Mouse (Mus musculus) MEL-GATA-1-ER (cell line): ENCODE data around the gene Lilrb4a.
A peak's percentile ranks its signal among the peaks of the same experiment; 100 is the strongest.
"Not testable (repeated sequence)": the region's sequence is repeated elsewhere in the genome, so short reads cannot be mapped to it uniquely, and the experiment has no call there.

Source experiments
- DNase-seq: peaks from one replicate; pipeline ENCODE4 v3.0.0-alpha.2; 2012; ENCODE audit warnings: low read depth; ENCODE audit errors: extremely low read depth

Lilrb4a gene

DNA sequence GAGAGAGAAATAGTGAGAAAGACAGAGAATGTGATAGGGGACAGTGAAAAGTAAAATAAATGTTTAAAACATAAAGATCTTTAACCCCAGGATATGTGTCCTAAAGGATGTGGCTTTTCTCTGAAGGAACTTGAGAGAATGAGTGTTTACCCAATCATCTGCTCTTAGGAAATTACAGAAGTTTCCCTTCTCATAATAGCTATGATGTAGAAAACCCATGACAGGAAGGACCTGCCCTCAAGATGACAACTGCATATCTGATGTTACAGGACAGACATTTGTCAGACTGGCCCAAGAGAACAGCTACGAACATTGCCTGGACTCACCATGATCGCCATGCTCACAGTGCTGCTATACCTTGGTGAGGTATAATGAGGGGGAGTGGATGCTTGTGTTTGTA lies at the start of gene Lilrb4a:
TSS of gene Lilrb4a (plus strand) at position 266 of the 400 bp plus-strand sequence.
- DNase-seq: not testable (repeated sequence)

DNA sequence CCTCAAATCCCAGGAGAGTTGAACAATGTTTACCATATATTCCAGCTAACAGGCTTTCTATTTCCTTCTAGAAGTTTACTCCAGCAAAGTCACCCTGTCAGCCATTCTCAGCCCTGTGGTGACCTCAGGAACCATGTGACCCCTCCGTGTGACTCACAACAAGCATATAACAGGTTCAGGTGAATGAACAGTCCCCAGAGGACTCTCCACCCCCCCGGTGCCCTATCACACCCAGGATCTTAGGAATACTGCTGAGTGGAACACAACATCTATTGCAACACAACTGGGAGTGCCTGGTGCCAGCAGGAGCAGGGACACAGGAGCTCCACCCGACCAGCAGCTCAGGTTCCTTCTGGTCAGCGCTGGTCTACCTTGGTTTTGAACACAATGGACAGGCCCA lies 39.1 kb upstream of the Lilrb4a start:
- no peak for DNase-seq

- DNase-seq: peak; percentile 94
Observed at GRCm38 (mm10) chr10:51453616-51454298, 37.0 kb upstream of the Lilrb4a start.

GRCm38 (mm10) chr10:51454365-51454764 lies 36.4 kb upstream of the Lilrb4a start:
- no peak for DNase-seq

DNA sequence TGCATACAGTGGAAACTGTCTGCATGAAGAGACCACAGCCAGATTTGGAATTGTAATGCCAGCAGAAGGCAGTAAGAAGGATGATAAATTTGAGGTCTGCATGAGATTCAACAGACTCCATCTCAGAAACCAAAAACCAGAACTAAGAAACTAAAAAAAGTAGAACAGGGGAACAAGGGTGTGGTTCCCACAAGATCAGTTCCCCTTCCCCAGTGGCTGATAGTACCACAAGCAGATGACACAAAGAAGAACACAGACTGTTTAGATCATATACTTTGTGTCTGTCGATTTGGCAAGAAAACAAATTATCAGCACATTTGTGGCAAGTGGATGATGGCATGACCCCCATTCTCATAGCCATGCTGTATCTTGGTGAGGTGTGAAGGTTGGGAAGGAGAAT lies 35.0 kb upstream of the Lilrb4a start:
- DNase-seq: peak; percentile 82

GRCm38 (mm10) chr10:51456369-51456768 lies 34.4 kb upstream of the Lilrb4a start:
- no peak for DNase-seq

DNA sequence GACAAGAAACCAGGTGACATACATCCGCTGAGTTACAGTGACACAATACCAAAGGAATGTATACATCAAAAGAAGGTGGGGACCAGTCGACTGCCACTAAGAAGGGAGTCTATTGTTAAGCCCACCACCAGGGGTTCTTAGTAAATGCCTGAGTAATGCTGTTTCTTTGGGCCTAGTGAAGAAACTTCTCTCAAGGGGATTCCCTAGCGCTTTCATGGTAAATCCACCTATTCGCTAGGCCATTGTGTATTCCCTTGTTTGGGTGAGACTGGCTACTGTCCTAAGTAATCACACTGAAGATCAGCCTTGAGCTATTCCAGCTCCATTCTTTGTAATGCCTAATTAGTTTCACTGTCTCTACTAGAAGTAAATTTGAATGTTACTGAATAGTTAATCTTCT lies 27.0 kb upstream of the Lilrb4a start:
- DNase-seq: not testable (repeated sequence)

DNA sequence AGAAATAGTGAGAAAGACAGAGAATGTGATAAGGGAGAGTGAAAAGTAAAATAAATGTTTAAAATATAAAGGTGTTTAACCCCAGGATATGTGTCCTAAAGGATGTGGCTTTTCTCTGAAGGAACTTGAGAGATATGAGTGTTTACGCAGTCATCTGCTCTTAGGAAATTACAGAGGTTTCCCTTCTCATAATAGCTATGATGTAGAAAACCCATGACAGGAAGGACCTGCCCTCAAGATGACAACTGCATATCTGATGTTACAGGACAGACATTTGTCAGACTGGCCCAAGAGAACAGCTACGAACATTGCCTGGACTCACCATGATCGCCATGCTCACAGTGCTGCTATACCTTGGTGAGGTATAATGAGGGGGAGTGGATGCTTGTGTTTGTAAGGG lies 10.4 kb upstream of the Lilrb4a start, which contains the start of the genes Gm49339 and Lilr4b:
TSS of gene Gm49339 (plus strand) at position 216 of the 400 bp plus-strand sequence.
TSS of gene Lilr4b (plus strand) at position 236 of the 400 bp plus-strand sequence.
- not testable (repeated sequence) for DNase-seq

GRCm38 (mm10) chr10:51520021-51520420 lies 29.3 kb downstream of the Lilrb4a start:
- DNase-seq: peak; percentile 66

- DNase-seq: no peak
Observed at GRCm38 (mm10) chr10:51521453-51521852, 30.7 kb downstream of the Lilrb4a start.

GRCm38 (mm10) chr10:51526090-51526489 lies 35.3 kb downstream of the Lilrb4a start:
- DNase-seq: no peak

- DNase-seq: no peak
Observed at GRCm38 (mm10) chr10:51526633-51527032, 35.9 kb downstream of the Lilrb4a start.

GRCm38 (mm10) chr10:51528840-51529434 lies 38.2 kb downstream of the Lilrb4a start:
- peak; percentile 89 for DNase-seq

GRCm38 (mm10) chr10:51529497-51529896 lies 38.7 kb downstream of the Lilrb4a start:
- DNase-seq: no peak

GRCm38 (mm10) chr10:51530813-51531212 lies 40.1 kb downstream of the Lilrb4a start:
- DNase-seq: no peak
